8 mouse cellular contexts compared by ENCODE assay signal in genomic region chr7:118583821-118584220, GRCm38 (mm10). TPM values are rescaled to one million over a fixed set of nuclear protein-coding genes. Genes with fewer than 3 reads are reported as not detected.
DNase-seq lines count a peak whose midpoint lies in the region; ATAC-seq and TF ChIP-seq lines count a peak whose summit lies in the region.

No protein-coding gene starts in this region.

- H3K27ac ChIP-seq in liver, adult 2 months (replicated peaks; ENCODE audit: insufficient read depth, low read depth, low read length) = peak overlapping the region; percentile 69
- no peak overlapping the region for H3K27ac ChIP-seq in forebrain, embryonic 12.5 days
- H3K27ac ChIP-seq in limb, embryonic 12.5 days = no peak overlapping the region
- H3K27ac ChIP-seq in neural tube, embryonic 15.5 days (replicated peaks) = peak overlapping the region; percentile 18; the same call in 1 of the 2 replicates

- peak overlapping the region; percentile 78 for H3K4me2 ChIP-seq in forebrain, embryonic 12.5 days
- peak overlapping the region; percentile 92 for H3K4me2 ChIP-seq in limb, embryonic 12.5 days
- peak overlapping the region; percentile 81 for H3K4me2 ChIP-seq in neural tube, embryonic 15.5 days

- peaks cover 15% of the 10 kb centered on the region for H3K4me1 ChIP-seq in liver, adult 2 months (ENCODE audit: control insufficient read depth, insufficient read depth, low read length)
- H3K4me1 ChIP-seq in forebrain, embryonic 12.5 days = peaks cover 22% of the 10 kb centered on the region
- peaks cover 8% of the 10 kb centered on the region for H3K4me1 ChIP-seq in limb, embryonic 12.5 days (replicated peaks)
- peaks cover 10% of the 10 kb centered on the region for H3K4me1 ChIP-seq in neural tube, embryonic 15.5 days

- DNase-seq in liver, adult 2 months (ENCODE audit: extremely low read depth, low read depth, low spot score) = peak; percentile 80
- no peak for DNase-seq in liver
- no peak for DNase-seq in urinary bladder, postnatal 14 days (ENCODE audit: low spot score)
- no peak for DNase-seq in cerebellum, adult 11 months
- DNase-seq in B cell, adult 2 months = no peak

- WGBS in liver, adult 2 months = 7% methylated on average over 7 of the region's 7 CpGs
- WGBS in forebrain, embryonic 12.5 days = 20% methylated on average over 7 of the region's 7 CpGs
- 28% methylated on average over 7 of the region's 7 CpGs for WGBS in limb, embryonic 12.5 days
- 27% methylated on average over 7 of the region's 7 CpGs for WGBS in neural tube, embryonic 15.5 days

- H3K36me3 ChIP-seq in liver, adult 2 months (ENCODE audit: control insufficient read depth, insufficient read depth, low read length) = no peaks in the 10 kb centered on the region
- peaks cover 19% of the 10 kb centered on the region for H3K36me3 ChIP-seq in forebrain, embryonic 12.5 days (replicated peaks)
- H3K36me3 ChIP-seq in limb, embryonic 12.5 days = no peaks in the 10 kb centered on the region
- 0 out of 2 replicates have a peak, but pooled peaks cover 4% of the 10 kb centered on the region for H3K36me3 ChIP-seq in neural tube, embryonic 15.5 days

- ATAC-seq in forebrain, embryonic 12.5 days (ENCODE audit: low FRiP score) = no peak
- ATAC-seq in limb, embryonic 12.5 days (ENCODE audit: insufficient number of reproducible peaks, insufficient read depth, low FRiP score, low TSS enrichment, low read depth) = no peak
- ATAC-seq in neural tube, embryonic 15.5 days (ENCODE audit: low FRiP score) = no peak

- H3K27me3 ChIP-seq in liver, adult 2 months (ENCODE audit: control insufficient read depth, insufficient read depth, low read length) = no peaks in the 10 kb centered on the region
- no peaks in the 10 kb centered on the region for H3K27me3 ChIP-seq in forebrain, embryonic 12.5 days
- 0 out of 2 replicates have a peak, but pooled peaks cover 6% of the 10 kb centered on the region for H3K27me3 ChIP-seq in limb, embryonic 12.5 days
- H3K27me3 ChIP-seq in neural tube, embryonic 15.5 days (replicated peaks) = no peaks in the 10 kb centered on the region

- TF ChIP-seq CTCF in liver, adult 2 months (IDR thresholded peaks at IDR 0.05; ENCODE audit: low read depth, low read length) = no peak

- no peak for TF ChIP-seq POLR2A in liver, adult 2 months (IDR thresholded peaks at IDR 0.05; ENCODE audit: extremely low read depth, insufficient read depth, low read length)

- H3K9ac ChIP-seq in liver, adult 2 months (ENCODE audit: low read depth, low read length) = peak overlapping the region; percentile 100
- H3K9ac ChIP-seq in forebrain, embryonic 12.5 days = peak overlapping the region; percentile 86; the same call in 1 of the 2 replicates
- peak overlapping the region; percentile 74; the same call in 1 of the 2 replicates for H3K9ac ChIP-seq in limb, embryonic 12.5 days (replicated peaks)
- peak overlapping the region; percentile 81 for H3K9ac ChIP-seq in neural tube, embryonic 15.5 days (replicated peaks)

- peaks cover 3% of the 10 kb centered on the region; the same call in 1 of the 2 replicates for H3K79me2 ChIP-seq in liver, adult 2 months (ENCODE audit: control insufficient read depth, insufficient read depth, low read length)

- peak overlapping the region; percentile 99 for H3K4me3 ChIP-seq in liver, adult 2 months (ENCODE audit: insufficient read depth, low read depth, low read length)
- peak overlapping the region; percentile 73 for H3K4me3 ChIP-seq in forebrain, embryonic 12.5 days (replicated peaks)
- peak overlapping the region; percentile 67 for H3K4me3 ChIP-seq in limb, embryonic 12.5 days (replicated peaks)
- peak overlapping the region; percentile 62 for H3K4me3 ChIP-seq in neural tube, embryonic 15.5 days (replicated peaks)

- 0 out of 2 replicates have a peak, but pooled peaks cover 3% of the 10 kb centered on the region for H3K9me3 ChIP-seq in forebrain, embryonic 12.5 days
- peaks cover 12% of the 10 kb centered on the region; the same call in 1 of the 2 replicates for H3K9me3 ChIP-seq in limb, embryonic 12.5 days
- no peaks in the 10 kb centered on the region for H3K9me3 ChIP-seq in neural tube, embryonic 15.5 days (replicated peaks)

RNA-seq across cellular contexts. Expression of gene Tmc7, which starts 0.7 kb away (rescaled TPM):
- total RNA-seq in liver, adult 2 months (2014; rRNA removed) = 1.9 and 3.2 TPM in 2 replicates
- 0.33 and 0.39 TPM in 2 replicates for polyA plus RNA-seq in liver, adult 2 months (2012; rRNA removed)
- polyA plus RNA-seq in forebrain, embryonic 12.5 days (2016; fragmentation: Nextera tagmentation; extraction: Ambion mirVana) = 12.9 and 13.2 TPM in 2 replicates
- 4.0 and 4.8 TPM in 2 replicates for polyA plus RNA-seq in limb, embryonic 12.5 days (2016; fragmentation: Nextera tagmentation; extraction: Ambion mirVana)
- polyA plus RNA-seq in neural tube, embryonic 15.5 days (2015; fragmentation: Nextera tagmentation; extraction: Ambion mirVana) = 5.5 and 6.2 TPM in 2 replicates

RNA-seq across cellular contexts. Expression of gene Tmc5, which starts 13.3 kb away (rescaled TPM):
- under 0.01 TPM in 1 of 2 replicates, not detected in the other for total RNA-seq in liver, adult 2 months (2014; rRNA removed)
- polyA plus RNA-seq in liver, adult 2 months (2012; rRNA removed) = 0.05 and 0.99 TPM in 2 replicates
- polyA plus RNA-seq in forebrain, embryonic 12.5 days (2016; fragmentation: Nextera tagmentation; extraction: Ambion mirVana) = 0.65 and 0.73 TPM in 2 replicates
- polyA plus RNA-seq in limb, embryonic 12.5 days (2016; fragmentation: Nextera tagmentation; extraction: Ambion mirVana) = not detected in 2 replicates
- 0.33 and 1.8 TPM in 2 replicates for polyA plus RNA-seq in neural tube, embryonic 15.5 days (2015; fragmentation: Nextera tagmentation; extraction: Ambion mirVana)

RNA-seq across cellular contexts. Expression of gene Coq7, which starts 50.7 kb away (rescaled TPM):
- 40.1 and 51.7 TPM in 2 replicates for total RNA-seq in liver, adult 2 months (2014; rRNA removed)
- 37.4 and 41.5 TPM in 2 replicates for polyA plus RNA-seq in liver, adult 2 months (2012; rRNA removed)
- polyA plus RNA-seq in forebrain, embryonic 12.5 days (2016; fragmentation: Nextera tagmentation; extraction: Ambion mirVana) = 96.9 and 98.7 TPM in 2 replicates
- polyA plus RNA-seq in limb, embryonic 12.5 days (2016; fragmentation: Nextera tagmentation; extraction: Ambion mirVana) = 86.6 and 95.2 TPM in 2 replicates
- 107 and 113 TPM in 2 replicates for polyA plus RNA-seq in neural tube, embryonic 15.5 days (2015; fragmentation: Nextera tagmentation; extraction: Ambion mirVana)

Comparison
In these comparisons a context has a peak if more than half of its experiments do, and no peak if none do; other contexts are left out.
1. H3K27ac ChIP-seq: peak in liver, adult 2 months (single experiment) and neural tube, embryonic 15.5 days (single experiment); none in forebrain, embryonic 12.5 days (single experiment) and limb, embryonic 12.5 days (single experiment).
2. Peak in every context shown above with its lines, with median percentiles within 50 percentile points of each other: H3K4me3 ChIP-seq, H3K9ac ChIP-seq and H3K4me2 ChIP-seq.